Mouse (Mus musculus) heart, postnatal 10 days (tissue): ENCODE measurements around the gene Bckdhb. TPM values are rescaled to one million over a fixed set of nuclear protein-coding genes. Genes with fewer than 3 reads are reported as not detected.
"Not testable (repeated sequence)": the region's sequence is repeated elsewhere in the genome, so short reads cannot be mapped to it uniquely, and the experiment has no call there.

ENCODE experiments used
- DNase-seq, 2 experiments: peaks; one replicate each; pipeline ENCODE4 v3.0.0; 2021
- intact Hi-C: fragments of 180-260 bp; cut with DNase I; formaldehyde crosslinking; loops from one replicate; pipeline ENCODE4 v1.15.1; 2025
- total RNA-seq, 2 experiments: library from RNA; stranded (reverse); gene quantifications; 2 replicates each; pipeline ENCODE4 v1.2.3; 2021

Bckdhb gene
- total RNA-seq, 2 experiments from 2014 or later, result 36.3 to 53.4 TPM

DNA sequence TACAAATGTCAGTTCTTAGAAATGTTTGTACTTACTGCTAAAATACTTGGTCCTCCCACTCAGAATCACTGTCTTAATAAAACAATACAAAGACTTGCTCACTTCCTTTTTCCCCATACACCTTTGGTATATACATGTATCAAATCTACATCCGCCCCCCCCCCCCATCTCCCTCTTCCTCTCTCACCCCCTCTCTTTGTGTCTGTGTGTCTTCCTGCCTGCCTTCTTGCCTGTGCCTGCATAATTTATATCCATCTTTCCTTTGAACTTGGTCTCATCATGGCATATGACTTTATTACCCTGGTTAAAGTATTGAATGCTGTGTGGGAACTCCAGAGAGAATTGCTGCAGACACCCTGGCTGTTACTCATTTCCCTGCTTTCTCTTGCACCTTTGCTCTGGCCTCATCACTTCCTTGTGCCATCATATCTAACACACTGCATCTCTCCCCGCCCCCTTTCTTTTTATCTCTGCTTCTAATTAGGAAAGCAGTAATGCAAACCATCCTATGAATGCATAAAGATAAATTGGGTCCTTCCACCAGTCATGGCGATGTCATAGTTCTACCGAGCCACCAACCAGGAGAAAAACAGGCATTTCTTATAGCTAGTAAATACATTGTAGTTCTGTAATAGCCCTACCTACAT, 116.8 kb downstream of the Bckdhb start:
- intact Hi-C loops, result no loop called here
- no peak for DNase-seq

DNA sequence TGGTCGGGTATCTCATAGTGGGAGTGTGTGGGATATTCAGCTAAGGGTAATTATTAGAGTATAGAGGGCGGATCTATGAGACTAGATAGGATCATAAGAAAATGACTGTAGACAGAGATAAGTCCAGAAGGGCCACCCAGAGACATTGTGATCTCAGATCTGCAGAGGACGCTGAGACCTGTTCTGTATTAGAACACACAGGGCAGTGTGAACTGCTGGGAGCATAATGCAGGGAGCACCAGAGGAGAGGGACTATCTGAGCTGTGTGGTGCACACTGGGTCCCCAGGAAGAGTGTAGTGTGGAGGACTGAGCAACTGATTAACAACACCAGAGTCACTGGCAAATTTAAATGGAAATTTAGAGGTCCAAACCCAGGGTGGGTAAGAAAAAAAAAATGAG, 117.6 kb downstream of the Bckdhb start:
- intact Hi-C loops, result no loop called here
- no peak for DNase-seq

DNA sequence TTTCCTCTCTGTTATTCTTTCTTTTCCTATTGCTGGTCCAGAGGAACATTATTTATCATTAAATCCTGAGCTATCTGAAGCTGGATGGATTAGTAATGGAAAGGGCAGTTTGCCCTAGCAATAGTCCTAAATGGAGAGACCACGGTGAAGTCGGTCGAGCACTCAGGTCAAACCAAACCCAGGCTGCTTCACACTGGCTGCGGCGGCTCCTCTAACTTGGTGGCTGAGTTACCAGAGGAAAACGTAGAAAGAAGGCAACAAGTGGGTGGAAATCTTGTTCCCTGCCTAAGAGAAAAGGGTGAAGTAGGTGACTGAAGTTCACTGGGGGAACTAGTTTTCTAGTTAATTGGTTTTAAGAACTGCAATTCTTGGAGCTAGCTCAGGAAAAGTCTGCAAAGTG, 119.2 kb downstream of the Bckdhb start:
- intact Hi-C loops, result no loop called here
- DNase-seq, result no peak

DNA sequence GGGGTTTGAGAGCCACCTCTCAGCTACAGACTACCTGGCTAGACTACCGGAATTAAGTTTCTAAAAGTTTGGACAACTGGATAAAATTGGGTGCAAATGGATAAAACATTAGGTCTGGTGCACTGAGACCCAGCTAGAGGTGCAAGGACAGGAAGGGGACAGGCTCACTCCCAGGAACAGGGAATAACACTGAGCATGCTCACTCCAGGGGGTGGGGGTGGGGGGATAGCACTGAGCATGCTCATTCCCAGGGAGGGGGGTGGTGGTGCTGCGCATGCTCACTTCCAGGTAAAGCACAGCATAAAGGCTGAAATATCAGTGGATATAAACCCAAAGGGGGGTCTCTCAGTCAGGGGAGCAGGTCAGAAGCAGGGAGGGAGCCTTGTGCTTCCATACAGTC, 120.7 kb downstream of the Bckdhb start:
- no peak for DNase-seq
- intact Hi-C loops, result no loop called here

DNA sequence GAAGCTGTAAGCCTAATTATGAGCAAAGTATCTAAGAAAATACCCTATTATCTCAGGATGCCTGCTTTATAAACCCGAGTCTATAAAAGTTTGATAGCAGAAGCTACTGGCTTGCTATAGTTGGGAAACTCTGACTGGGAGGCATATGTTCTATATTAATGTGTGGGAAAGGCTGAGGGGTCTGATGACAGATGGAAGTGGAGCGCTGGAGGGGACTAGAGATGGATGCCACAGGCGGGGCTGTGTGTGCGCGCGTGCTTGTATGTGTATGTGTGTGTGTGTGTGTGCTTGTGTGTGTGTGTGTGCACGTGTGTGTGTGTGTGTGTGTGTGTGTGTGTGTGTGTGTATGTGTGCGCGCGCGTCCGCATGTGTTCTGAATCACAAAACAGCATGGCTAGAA, 121.4 kb downstream of the Bckdhb start:
- intact Hi-C loops, result no loop called here
- DNase-seq, result no peak

DNA sequence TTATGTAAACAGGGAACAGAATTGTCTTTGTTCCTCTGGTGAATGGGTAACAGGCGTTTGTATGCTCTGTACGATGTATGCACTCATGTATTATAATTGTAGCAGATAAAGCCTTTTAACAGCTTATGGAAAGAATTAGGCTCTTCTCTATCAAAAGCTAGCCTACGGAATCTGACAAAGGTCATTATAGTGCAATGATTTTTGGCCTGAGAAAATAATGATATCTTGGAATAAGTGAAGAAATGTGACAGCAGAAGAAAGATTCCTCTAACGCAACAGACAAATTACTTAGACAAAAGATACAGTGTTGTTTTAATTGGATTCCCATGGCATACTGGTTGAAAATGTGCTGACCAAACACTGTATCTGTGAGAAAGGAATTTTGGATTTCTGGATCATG, 122.0 kb downstream of the Bckdhb start:
- intact Hi-C loops, result no loop called here

DNA sequence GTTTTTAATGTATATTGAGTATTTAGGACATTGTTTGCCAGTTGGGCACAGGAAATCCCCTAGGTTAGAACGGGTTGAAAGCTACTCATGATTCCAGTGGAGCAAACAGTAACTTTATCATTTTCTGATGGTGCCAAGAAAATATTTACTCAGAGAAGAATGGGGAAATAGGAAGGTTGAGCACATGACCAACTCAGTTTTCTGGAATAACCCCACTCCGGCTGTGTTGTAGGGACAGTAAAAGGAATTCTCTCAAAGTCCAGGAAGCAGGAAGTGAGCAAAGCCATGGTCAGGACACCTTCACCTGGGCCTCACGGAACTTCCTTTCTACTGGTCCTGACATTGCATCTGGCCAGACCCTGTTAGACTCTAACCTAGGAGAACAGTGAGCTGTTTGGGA, 122.5 kb downstream of the Bckdhb start:
- intact Hi-C loops, result no loop called here
- no peak for DNase-seq

More for the DNA sequence above, 122.0 kb downstream of the Bckdhb start:
- DNase-seq, result no peak

DNA sequence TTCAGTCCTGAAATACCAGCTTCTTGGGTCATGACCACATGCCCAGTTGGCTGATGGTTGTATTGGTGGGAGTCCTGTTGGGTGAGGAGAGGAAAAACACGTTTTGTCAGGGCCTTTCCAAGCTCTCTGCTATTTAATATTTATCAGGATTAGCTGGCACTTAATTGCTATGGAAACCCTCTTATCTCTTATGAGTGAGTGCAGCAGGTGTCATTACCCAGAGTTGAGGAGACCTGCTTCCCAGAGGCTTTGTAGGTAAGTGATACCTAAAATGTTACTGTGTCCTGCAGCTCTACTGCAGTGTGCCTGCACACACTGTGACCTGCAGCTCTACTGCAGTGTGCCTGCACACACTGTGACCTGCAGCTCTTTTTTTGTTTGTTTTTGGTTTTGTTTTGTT, 124.2 kb downstream of the Bckdhb start:
- DNase-seq, result no peak
- intact Hi-C loops, result no loop called here

DNA sequence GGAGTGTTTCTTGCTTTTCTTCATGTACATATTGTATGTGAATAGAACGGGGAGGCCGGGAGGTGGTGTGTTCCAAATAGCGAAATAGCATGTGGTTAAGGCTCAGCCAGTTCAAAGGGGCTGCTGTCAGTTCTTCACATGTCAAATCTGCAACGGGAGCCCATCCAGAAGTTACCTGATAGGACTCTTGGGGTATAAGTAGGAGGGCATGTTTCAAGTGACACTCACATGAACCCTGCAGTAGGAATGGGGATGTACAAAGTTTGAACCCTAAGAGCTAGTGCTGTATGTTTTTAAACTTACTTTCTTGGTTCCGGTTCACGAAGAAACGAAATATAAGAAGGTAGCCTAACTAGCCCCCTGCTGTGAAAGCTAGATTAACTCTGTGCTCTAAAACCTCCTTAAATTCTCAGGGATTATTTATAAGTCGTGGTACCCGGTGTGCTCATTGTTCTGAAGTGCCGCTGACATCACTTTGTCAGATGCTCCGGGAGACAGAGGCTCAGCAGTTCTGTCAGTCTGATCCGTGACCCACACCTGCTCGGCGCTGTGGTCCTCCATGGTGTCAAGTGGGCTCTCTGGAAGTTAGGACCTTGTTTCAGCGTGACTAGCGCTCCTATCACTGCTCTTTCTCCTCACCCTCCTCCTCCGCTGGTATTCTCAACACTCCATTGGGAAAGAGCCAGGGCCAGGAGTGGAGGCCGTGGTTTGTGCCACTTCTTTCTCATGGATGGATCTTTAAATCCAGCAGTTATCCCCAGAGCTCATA, 126.1 kb downstream of the Bckdhb start:
- DNase-seq, result no peak
- intact Hi-C loops, result no loop called here

DNA sequence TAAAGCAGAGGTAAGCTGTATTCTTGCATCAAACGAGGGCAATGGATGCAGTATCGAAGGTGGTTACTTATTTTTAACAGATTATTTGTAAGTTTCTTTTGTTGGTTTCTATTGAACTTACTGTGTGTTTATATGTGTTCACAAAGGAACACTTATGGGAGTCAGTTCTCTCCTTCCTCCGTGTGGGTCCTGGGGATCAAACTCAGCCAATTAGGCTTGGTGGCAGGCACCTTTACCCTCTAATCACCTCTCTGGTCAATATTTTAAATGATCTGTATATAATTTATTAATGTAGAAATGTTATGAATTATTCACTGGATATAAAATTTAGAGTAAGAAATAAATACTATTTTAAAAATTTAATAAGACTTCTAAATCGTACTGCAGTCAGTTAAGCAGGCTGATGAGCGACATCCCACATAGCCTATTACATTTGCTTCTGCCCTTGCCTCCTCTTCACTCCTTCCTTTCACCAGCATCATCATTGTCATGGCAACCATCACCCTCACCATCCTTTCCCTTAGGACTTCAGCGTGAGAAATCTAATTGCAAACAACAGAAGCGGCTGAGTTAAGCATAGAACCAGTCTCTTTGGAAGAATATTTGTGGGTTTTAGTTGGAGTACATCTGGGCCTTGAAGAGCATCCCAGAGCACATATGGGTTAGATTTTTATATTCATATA, 130.3 kb downstream of the Bckdhb start:
- intact Hi-C loops, result no loop called here
- no peak for DNase-seq

DNA sequence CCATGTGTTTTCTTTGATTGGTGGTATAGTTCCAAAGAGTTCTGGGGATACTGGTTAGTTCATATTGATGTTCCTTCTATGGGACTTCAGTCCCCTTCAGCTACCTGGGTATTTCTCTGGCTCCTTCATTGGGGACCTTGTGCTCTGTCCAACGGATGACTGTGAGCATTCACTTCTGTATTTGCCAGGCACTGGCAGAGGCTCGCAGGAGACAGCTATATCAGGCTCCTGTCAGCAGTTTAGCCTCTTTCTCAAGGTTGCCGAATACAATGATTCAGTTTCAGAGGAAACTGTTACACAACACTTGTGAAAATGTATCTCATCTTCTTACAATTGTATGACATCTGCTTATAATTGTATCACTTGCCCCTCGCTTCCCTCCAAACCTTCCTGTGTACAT, 135.8 kb downstream of the Bckdhb start:
- intact Hi-C loops, DNase-seq: not testable (repeated sequence)

DNA sequence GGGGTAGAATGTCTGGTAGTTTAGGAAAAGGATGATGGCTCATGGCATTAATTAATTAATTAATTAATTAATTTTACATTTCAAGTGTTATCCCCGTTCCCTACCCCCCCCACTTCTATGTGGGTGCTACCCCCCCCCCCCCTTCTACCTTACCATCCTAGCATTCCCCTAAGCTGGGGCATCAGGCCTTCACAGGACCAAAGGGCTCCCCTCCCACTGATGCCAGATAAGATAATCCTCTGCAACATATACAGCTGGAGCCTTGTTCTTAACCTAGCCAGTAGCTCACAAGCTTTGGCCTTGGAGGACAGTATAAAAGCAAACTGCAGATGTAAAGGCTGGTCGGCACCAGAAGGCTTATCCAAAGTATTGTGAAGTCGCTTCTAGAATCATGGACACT, 138.7 kb downstream of the Bckdhb start:
- intact Hi-C loops, result no loop called here
- DNase-seq, result no peak

DNA sequence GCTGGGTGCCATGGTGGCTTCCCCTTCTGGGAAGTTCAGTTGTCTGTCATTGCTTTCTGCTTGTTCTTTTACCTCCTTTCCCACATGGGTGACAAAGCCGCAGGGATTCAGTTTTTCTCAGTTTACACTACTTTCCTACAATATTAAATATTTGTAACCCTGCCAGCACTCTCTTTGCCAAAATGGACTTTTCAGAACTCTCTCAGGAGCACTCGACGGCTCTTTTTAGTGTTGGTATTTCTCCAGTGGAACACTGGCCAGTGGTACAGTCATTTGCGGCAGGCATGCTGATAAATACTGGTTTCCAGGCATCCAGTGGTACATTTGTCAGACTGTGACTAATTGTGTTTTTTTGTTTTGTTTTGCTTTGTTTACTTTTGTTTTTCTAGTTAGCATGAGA, 139.2 kb downstream of the Bckdhb start:
- peak; percentile 29 to 30 for DNase-seq
- intact Hi-C loops, result no loop called here

DNA sequence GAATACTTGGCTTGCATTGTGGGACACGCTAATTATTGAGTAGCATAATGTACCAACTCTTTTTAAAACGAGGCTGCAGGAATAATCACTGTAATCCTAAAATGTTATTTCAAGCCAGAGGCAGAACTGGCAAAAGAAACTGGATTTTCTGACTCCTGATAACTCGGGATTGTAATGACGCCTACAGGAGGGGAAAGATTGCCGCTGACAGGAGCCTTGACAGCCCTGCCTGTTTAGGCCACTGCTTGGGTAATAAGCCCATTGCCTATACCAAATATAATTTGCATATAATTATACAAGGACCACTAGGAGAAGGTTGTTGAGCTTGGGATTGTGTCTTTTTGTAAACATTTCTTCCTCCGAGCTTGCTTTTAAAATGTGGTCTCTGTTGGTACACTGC, 145.3 kb downstream of the Bckdhb start:
- DNase-seq, result no peak

DNA sequence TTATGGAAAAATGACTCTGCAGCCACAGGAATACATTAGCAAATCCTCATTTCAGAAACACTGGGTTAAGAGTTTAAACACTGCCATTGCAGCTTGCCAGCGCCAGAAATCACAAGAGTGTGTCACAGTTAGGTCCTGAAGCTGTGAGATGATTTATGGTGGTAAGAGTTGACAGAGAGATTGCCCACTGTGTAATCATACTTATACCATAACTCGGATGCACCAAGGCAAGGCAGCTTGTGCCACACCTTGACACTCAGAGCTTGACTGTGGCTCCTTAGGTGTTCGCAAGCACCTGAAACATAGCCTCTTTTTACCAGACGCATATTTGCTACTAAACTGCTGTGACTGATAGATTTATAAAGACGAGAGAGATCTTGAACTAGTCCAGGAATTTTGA, 145.8 kb downstream of the Bckdhb start:
- intact Hi-C loops, result no loop called here
- DNase-seq, result no peak

More for the DNA sequence above, 145.3 kb downstream of the Bckdhb start:
- intact Hi-C loops, result no loop called here

DNA sequence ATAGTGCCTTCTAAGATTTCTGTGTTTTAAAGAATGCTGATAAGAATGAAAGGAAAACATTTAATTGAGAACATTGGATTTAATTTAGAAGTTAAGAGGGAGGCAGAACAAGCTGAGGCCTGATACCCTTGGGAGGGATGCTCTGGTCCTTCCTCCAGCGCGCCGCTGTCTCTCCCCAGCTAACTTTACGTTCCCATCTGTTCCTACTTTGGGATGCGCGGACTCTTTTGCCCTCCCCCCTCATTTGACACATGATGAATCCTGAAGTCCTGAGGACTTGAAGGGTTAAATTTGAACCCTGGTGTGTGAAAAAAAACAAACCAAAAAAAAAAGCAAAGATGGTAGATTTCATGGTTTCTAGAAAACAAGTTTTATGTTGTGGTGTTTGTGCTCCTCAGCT, 147.6 kb downstream of the Bckdhb start:
- DNase-seq, result no peak
- intact Hi-C loops, result no loop called here

DNA sequence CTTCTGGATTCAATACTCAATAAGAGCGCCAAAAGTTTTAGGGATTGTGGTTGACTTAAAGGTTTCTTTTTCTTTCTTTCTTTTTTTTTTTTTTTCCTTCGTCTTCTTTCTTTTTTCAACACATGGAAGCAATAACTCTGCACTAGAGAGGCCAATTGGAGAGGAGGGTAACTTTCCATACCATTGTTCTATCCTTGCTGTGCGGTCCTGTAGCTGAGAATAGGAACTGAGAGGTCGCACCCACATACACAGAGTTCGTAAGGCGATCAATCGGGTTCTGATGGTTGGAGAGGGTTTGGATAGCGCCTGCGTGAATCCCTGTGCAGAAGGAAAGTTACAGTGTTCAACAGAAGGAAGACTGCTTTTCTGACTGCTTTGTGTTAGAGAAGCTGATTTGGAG, 148.3 kb downstream of the Bckdhb start:
- no peak for DNase-seq
- intact Hi-C loops, result no loop called here

DNA sequence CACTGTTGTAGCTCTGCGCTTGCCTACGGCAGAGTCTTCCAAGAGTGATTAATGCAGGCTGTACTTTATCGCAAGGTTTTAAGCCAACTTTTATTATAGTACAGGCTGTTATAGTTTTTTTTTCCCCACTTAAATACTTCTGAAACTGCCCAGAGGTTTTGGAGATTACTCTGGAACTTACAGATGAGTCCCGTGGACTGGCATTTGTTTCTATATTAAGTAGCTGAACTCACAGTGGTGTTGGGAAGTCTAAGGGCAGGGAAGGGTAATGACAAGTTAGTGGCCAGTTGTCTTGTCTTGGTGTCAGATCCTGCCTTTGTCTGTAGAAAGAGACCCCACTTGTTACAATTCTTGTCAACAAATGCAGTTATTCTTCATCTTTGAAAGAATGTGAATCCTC, 158.6 kb downstream of the Bckdhb start:
- peak; percentile 33 to 56 for DNase-seq
- intact Hi-C loops, result no loop called here

DNA sequence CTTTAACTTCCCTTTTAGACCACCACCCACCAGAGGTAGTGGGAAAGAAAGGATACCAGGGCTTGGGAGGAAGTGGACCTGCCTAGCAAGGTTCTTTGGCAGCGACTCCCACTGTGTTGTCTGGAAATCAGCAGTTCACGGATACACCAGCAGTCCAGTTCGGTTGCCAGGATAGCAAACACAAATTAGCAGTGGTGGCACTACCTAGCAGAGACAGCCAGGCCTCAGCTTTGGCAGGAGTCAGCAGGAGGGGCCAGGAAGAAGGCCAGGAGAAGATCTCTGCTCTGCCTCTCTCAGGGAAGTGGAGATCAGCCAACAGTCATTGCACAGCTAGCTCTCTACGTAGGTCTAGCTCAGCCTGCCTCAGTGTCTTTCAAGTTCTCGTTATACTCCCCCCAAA, 159.7 kb downstream of the Bckdhb start:
- intact Hi-C loops, result no loop called here
- DNase-seq, result peak; percentile 31 to 52

DNA sequence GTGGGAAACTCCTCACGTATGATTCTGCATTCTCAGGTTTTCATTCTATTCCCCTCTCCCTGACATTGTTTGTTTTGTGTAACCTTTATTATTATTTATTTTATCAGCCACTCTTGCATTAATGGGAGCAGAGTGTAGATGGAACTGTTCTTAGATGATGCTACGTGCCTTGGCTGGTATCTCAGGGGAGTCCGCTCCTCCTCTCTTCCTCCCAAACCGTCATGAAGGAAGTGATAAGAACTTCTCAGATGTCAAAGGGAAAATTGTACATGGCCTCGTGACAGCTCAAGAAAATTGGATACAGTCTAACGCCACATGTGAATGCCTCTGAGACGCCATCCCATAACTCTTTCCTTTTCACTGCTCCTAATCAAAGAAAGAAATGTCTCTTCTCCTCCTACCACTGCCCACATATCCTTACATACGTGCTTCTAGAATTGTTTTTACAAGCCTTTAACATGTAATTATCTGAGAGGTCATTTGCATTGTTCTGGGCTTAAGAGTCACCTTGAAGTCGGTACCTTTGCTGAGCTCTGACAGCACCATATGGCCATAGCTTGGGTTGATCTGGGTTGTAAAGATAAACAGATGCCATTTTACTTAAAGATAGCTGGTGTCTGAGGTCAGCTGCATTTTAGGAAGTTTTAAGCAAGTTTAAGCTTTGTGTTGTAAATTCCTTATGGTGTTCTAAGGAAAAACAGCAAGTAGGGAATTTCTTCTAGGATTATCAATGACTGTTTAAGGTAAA, 165.5 kb downstream of the Bckdhb start:
- intact Hi-C loops, result loop anchor here (10.0 kb wide), 1 partner anchor 1234 kb away; the partner anchor contains the start of gene Tent5a
- no peak for DNase-seq

DNA sequence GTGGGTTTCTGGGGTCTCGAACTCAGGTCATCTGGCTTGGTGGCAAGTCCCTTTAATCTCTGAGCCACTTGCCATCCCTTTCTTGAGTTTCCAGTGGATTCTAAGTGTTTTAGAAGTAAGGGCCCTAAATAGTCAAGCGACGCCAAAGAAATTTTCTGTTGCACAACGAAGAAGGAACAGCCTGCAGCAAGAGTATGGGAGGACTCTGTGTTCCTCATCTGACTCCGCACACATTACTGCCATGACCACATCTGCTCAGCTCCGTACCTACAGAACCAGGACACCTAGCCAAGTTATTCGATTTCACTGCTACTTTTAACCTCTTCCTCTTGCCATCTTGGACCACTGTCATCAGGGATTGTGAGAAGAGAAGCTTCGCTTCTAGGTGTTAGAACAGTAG, 168.0 kb downstream of the Bckdhb start:
- DNase-seq, result no peak
- intact Hi-C loops, result loop anchor here (10.0 kb wide), 1 partner anchor 1232 kb away; the partner anchor contains the start of gene Tent5a
